Comparison of ENCODE assay signal across 8 mouse cellular contexts in genomic region chr10:95677356-95678109, GRCm38 (mm10). TPM values are rescaled to one million over a fixed set of nuclear protein-coding genes. Genes with fewer than 3 reads are reported as not detected.
DNase-seq lines count a peak whose midpoint lies in the region; ATAC-seq and TF ChIP-seq lines count a peak whose summit lies in the region.

No protein-coding gene starts in this region.

- no peaks in the 10 kb centered on the region for H3K36me3 ChIP-seq in forebrain, embryonic 14.5 days (ENCODE audit: control insufficient read depth, insufficient read depth, low read length)
- H3K36me3 ChIP-seq in forebrain, embryonic 12.5 days (replicated peaks) = no peaks in the 10 kb centered on the region
- no peaks in the 10 kb centered on the region for H3K36me3 ChIP-seq in hindbrain, postnatal 0 days (ENCODE audit: insufficient read depth, low read length)
- H3K36me3 ChIP-seq in limb, embryonic 13.5 days = no peaks in the 10 kb centered on the region
- H3K36me3 ChIP-seq in myocyte (ENCODE audit: control insufficient read depth, insufficient read depth) = no peaks in the 10 kb centered on the region

- DNase-seq in forebrain, embryonic 14.5 days (ENCODE audit: low spot score) = peak; percentile 22
- DNase-seq in frontal cortex, postnatal 36 days (ENCODE audit: low spot score in 2 of 2) = peak; percentile 42 to 46
- peak; percentile 4 for DNase-seq in hindbrain, postnatal 0 days (ENCODE audit: low spot score)
- peak; percentile 69 to 78 for DNase-seq in thymus, postnatal 36 days

- no peaks in the 10 kb centered on the region for H3K79me2 ChIP-seq in myocyte (ENCODE audit: control insufficient read depth, insufficient read depth)

- H3K4me1 ChIP-seq in forebrain, embryonic 14.5 days (ENCODE audit: control insufficient read depth, insufficient read depth, low read length) = 0 out of 2 replicates have a peak, but pooled peaks cover 3% of the 10 kb centered on the region
- H3K4me1 ChIP-seq in forebrain, embryonic 12.5 days = peaks cover 13% of the 10 kb centered on the region
- H3K4me1 ChIP-seq in hindbrain, postnatal 0 days (ENCODE audit: insufficient read depth, low read length) = peaks cover 10% of the 10 kb centered on the region
- H3K4me1 ChIP-seq in limb, embryonic 13.5 days = peaks cover 15% of the 10 kb centered on the region

- no peak overlapping the region for H3K4me3 ChIP-seq in forebrain, embryonic 14.5 days (ENCODE audit: low read depth, low read length)
- no peak overlapping the region for H3K4me3 ChIP-seq in forebrain, embryonic 12.5 days (replicated peaks)
- H3K4me3 ChIP-seq in hindbrain, postnatal 0 days (ENCODE audit: low read length) = no peak overlapping the region
- H3K4me3 ChIP-seq in limb, embryonic 13.5 days = peak overlapping the region; percentile 30
- H3K4me3 ChIP-seq in myocyte = no peak overlapping the region

- 0 out of 2 replicates have a peak, but pooled peaks cover 2% of the 10 kb centered on the region for H3K9me3 ChIP-seq in forebrain, embryonic 14.5 days (replicated peaks; ENCODE audit: control insufficient read depth, low read length)
- H3K9me3 ChIP-seq in forebrain, embryonic 12.5 days = no peaks in the 10 kb centered on the region
- no peaks in the 10 kb centered on the region for H3K9me3 ChIP-seq in hindbrain, postnatal 0 days (ENCODE audit: low read length)
- no peaks in the 10 kb centered on the region for H3K9me3 ChIP-seq in limb, embryonic 13.5 days

- TF ChIP-seq CTCF in hindbrain, postnatal 0 days (IDR thresholded peaks at IDR 0.05; ENCODE audit: low read depth) = no peak

- 72% methylated on average over 22 of the region's 22 CpGs for WGBS in forebrain, embryonic 14.5 days
- WGBS in forebrain, embryonic 12.5 days = 76% methylated on average over 22 of the region's 22 CpGs
- WGBS in hindbrain, postnatal 0 days = 66% methylated on average over 22 of the region's 22 CpGs
- 32% methylated on average over 22 of the region's 22 CpGs for WGBS in limb, embryonic 13.5 days

- no peak overlapping the region for H3K9ac ChIP-seq in forebrain, embryonic 14.5 days (ENCODE audit: low read length)
- no peak overlapping the region for H3K9ac ChIP-seq in forebrain, embryonic 12.5 days
- no peak overlapping the region for H3K9ac ChIP-seq in hindbrain, postnatal 0 days (replicated peaks; ENCODE audit: low read length)
- no peak overlapping the region for H3K9ac ChIP-seq in limb, embryonic 13.5 days

- no peak overlapping the region for H3ac ChIP-seq in myocyte (ENCODE audit: control insufficient read depth, insufficient read length)

- TF ChIP-seq POLR2A in myocyte (IDR thresholded peaks at IDR 0.05; ENCODE audit: insufficient read length, low read depth) = no peak

- no peaks in the 10 kb centered on the region for H3K27me3 ChIP-seq in forebrain, embryonic 14.5 days (replicated peaks; ENCODE audit: control insufficient read depth, insufficient read depth, low read length)
- H3K27me3 ChIP-seq in forebrain, embryonic 12.5 days = no peaks in the 10 kb centered on the region
- H3K27me3 ChIP-seq in hindbrain, postnatal 0 days (ENCODE audit: insufficient read depth, low read length) = no peaks in the 10 kb centered on the region
- no peaks in the 10 kb centered on the region for H3K27me3 ChIP-seq in limb, embryonic 13.5 days
- no peaks in the 10 kb centered on the region for H3K27me3 ChIP-seq in myocyte (ENCODE audit: control insufficient read depth, insufficient read depth, insufficient read length)

- ATAC-seq in forebrain, embryonic 14.5 days = no peak
- no peak for ATAC-seq in forebrain, embryonic 12.5 days (ENCODE audit: low FRiP score)
- ATAC-seq in activated CD4-positive, CD25-positive, alpha-beta regulatory T cell, adult 4 months = peak; percentile 77
- no peak for ATAC-seq in hindbrain, postnatal 0 days
- peak; percentile 51; the same call in 1 of the 2 replicates for ATAC-seq in limb, embryonic 13.5 days (ENCODE audit: low FRiP score, low read depth)

- no peak overlapping the region for H3K27ac ChIP-seq in forebrain, embryonic 14.5 days (ENCODE audit: low read depth, low read length)
- H3K27ac ChIP-seq in forebrain, embryonic 12.5 days = no peak overlapping the region
- H3K27ac ChIP-seq in hindbrain, postnatal 0 days = no peak overlapping the region
- peak overlapping the region; percentile 63; the same call in 1 of the 2 replicates for H3K27ac ChIP-seq in limb, embryonic 13.5 days

- H3K4me2 ChIP-seq in forebrain, embryonic 14.5 days (ENCODE audit: low read length) = no peak overlapping the region
- no peak overlapping the region for H3K4me2 ChIP-seq in forebrain, embryonic 12.5 days
- no peak overlapping the region; the same call in 1 of the 2 replicates for H3K4me2 ChIP-seq in hindbrain, postnatal 0 days (ENCODE audit: low read depth, low read length)
- H3K4me2 ChIP-seq in limb, embryonic 13.5 days (replicated peaks) = peak overlapping the region; percentile 54
- H3K4me2 ChIP-seq in myocyte (ENCODE audit: low read depth) = peak overlapping the region; percentile 48

TF ChIP-seq in myocyte, 11 proteins besides CTCF, POLR2A, EP300 and RAD21:
- TF ChIP-seq USF1 (IDR thresholded peaks at IDR 0.05; ENCODE audit: low read depth) = no peak
- TF ChIP-seq TCF12 (IDR thresholded peaks at IDR 0.05; ENCODE audit: insufficient read depth, poor library complexity, severe bottlenecking) = no peak
- TF ChIP-seq MYOD1 (IDR thresholded peaks at IDR 0.05; ENCODE audit: control insufficient read depth in 1 of 3, insufficient read length in 2 of 3, low read depth in 2 of 3) = peak in 2 of 3 experiments; percentile 81 to 83
- TF ChIP-seq SRF (IDR thresholded peaks at IDR 0.05; ENCODE audit: control insufficient read depth, insufficient read length, low read depth) = no peak
- TF ChIP-seq REST (IDR thresholded peaks at IDR 0.05; ENCODE audit: insufficient read depth, insufficient read length) = no peak
- peak in 2 of 3 experiments; percentile 9 to 51 for TF ChIP-seq MYOG (IDR thresholded peaks at IDR 0.05; ENCODE audit: control insufficient read depth in 1 of 3, insufficient read depth in 1 of 3, insufficient read length in 2 of 3, low read depth in 2 of 3)
- no peak for TF ChIP-seq E2F4 (IDR thresholded peaks at IDR 0.05; ENCODE audit: insufficient read depth)
- TF ChIP-seq TCF3 (IDR thresholded peaks at IDR 0.05; ENCODE audit: insufficient read length, low read depth) = no peak

RNA-seq across cellular contexts. Expression of gene Anapc15-ps, which starts 4.3 kb away (rescaled TPM):
- not detected in 2 replicates for polyA plus RNA-seq in forebrain, embryonic 14.5 days (2014; fragmentation: Nextera tagmentation; extraction: Ambion mirVana)
- polyA plus RNA-seq in forebrain, embryonic 12.5 days (2016; fragmentation: Nextera tagmentation; extraction: Ambion mirVana) = not detected in 2 replicates
- not detected for polyA plus RNA-seq in activated CD4-positive, CD25-positive, alpha-beta regulatory T cell, adult 4 months (2017; shearing (Covaris generic))
- not detected in 2 replicates for total RNA-seq in hindbrain, postnatal 0 days (2014; rRNA removed)
- 0.54 TPM in 1 of 2 replicates, not detected in the other for polyA plus RNA-seq in hindbrain, postnatal 0 days (2015; fragmentation: Nextera tagmentation; extraction: Ambion mirVana)
- polyA plus RNA-seq in limb, embryonic 13.5 days (2015; fragmentation: Nextera tagmentation; extraction: Ambion mirVana) = 0.43 TPM in 1 of 2 replicates, not detected in the other
- polyA plus RNA-seq in myocyte (2012; fragmentation: generic; extraction: Trizol) = 0.37 TPM

Comparison
In these comparisons a context has a peak if more than half of its experiments do, and no peak if none do; other contexts are left out.
1. ATAC-seq: peak in activated CD4-positive, CD25-positive, alpha-beta regulatory T cell, adult 4 months (single experiment) and limb, embryonic 13.5 days (single experiment); none in forebrain, embryonic 14.5 days (single experiment), forebrain, embryonic 12.5 days (single experiment) and hindbrain, postnatal 0 days (single experiment).
2. DNase-seq: peak in every context shown above with its lines; median percentile 74 in thymus, postnatal 36 days; 44 in frontal cortex, postnatal 36 days; 22 in forebrain, embryonic 14.5 days; 4 in hindbrain, postnatal 0 days.
3. H3K4me2 ChIP-seq: peak in limb, embryonic 13.5 days (single experiment) and myocyte (single experiment); none in forebrain, embryonic 14.5 days (single experiment), forebrain, embryonic 12.5 days (single experiment) and hindbrain, postnatal 0 days (single experiment).